Mouse (Mus musculus): ENCODE results near the gene Rsrc1. TPM values are rescaled to one million over a fixed set of nuclear protein-coding genes. Genes with fewer than 3 reads are reported as not detected.

Rsrc1 gene
- polyA plus RNA-seq (2012; fragmentation: generic; extraction: Trizol), result 12.9 TPM

DNA sequence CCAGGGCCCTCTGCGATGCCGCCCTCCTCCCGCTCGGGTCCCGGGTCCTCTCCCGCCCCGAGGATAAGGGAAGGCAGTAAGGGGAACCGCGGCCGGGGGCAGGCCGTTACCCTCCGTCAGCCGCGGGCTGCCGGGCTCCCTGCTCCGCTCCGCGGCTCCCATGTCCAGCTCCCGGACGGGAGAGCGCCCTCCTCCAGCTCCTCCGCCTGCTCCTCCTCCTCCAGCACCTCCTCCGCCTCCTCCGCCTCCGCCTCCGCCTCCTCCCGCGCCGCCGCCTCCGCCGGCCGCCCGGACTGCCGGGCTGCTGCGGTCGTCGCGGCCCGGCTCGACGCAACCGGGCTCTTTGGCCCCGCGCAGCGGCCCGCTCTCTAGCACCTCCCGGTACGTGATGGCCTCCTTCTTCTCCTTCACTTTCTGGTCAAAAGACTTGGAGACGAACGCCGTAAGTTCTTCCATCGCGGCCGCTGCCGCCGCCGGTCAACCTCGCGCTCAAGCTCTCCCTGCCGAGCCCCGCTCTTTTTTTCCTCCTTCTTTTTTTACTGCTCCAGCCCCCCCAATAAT is at the start of gene Rsrc1:
Gene Rsrc1 (plus strand): TSS at position 290 of the 561 bp plus-strand sequence.
- Histone ChIP-seq H3K27me3 (ENCODE audit: control insufficient read depth, insufficient read depth, insufficient read length) (no peaks in the 10 kb centered on the region), H3K4me2 (ENCODE audit: low read depth) (peak within 1 kb of the TSS; percentile 92)

GRCm38 (mm10) chr3:66939675-66940074 is 41.5 kb upstream of the Rsrc1 start:
- TF ChIP-seq TCF3 (IDR thresholded peaks at IDR 0.05; ENCODE audit: insufficient read length, low read depth) (no peak), MYOD1 (IDR thresholded peaks at IDR 0.05; ENCODE audit: control insufficient read depth in 1 of 3, insufficient read length in 2 of 3, low read depth in 2 of 3) (no peak), USF1 (IDR thresholded peaks at IDR 0.05; ENCODE audit: low read depth) (no peak), POLR2A (IDR thresholded peaks at IDR 0.05; ENCODE audit: insufficient read length, low read depth) (no peak), POLR2AphosphoS2 (IDR thresholded peaks at IDR 0.05; ENCODE audit: insufficient read length, low read depth) (no peak), E2F4 (IDR thresholded peaks at IDR 0.05; ENCODE audit: insufficient read depth) (no peak), MAX (IDR thresholded peaks at IDR 0.05; ENCODE audit: low read depth) (no peak), SRF (IDR thresholded peaks at IDR 0.05; ENCODE audit: control insufficient read depth, insufficient read length, low read depth) (no peak), CEBPB (IDR thresholded peaks at IDR 0.05; ENCODE audit: insufficient read depth, poor library complexity, severe bottlenecking) (no peak), TCF12 (IDR thresholded peaks at IDR 0.05; ENCODE audit: insufficient read depth, poor library complexity, severe bottlenecking) (no peak), REST (IDR thresholded peaks at IDR 0.05; ENCODE audit: insufficient read depth, insufficient read length) (no peak), MYOG (IDR thresholded peaks at IDR 0.05; ENCODE audit: control insufficient read depth in 1 of 3, insufficient read depth in 1 of 3, insufficient read length in 2 of 3, low read depth in 2 of 3) (no peak)
- Histone ChIP-seq H3K36me3 (ENCODE audit: control insufficient read depth, insufficient read depth) (no peaks in the 10 kb centered on the region), H3K4me3 (no peak overlapping the region), H3K79me2 (ENCODE audit: control insufficient read depth, insufficient read depth) (no peaks in the 10 kb centered on the region), H3K27me3 (ENCODE audit: control insufficient read depth, insufficient read depth, insufficient read length) (no peaks in the 10 kb centered on the region), H3K4me2 (ENCODE audit: low read depth) (no peak overlapping the region), H3ac (ENCODE audit: control insufficient read depth, insufficient read length) (no peak overlapping the region)

More for the DNA sequence above, at the start of gene Rsrc1:
- Histone ChIP-seq H3K79me2 (ENCODE audit: control insufficient read depth, insufficient read depth) (peaks cover 63% of the 10 kb centered on the region), H3K4me3 (peak within 1 kb of the TSS; percentile 93), H3ac (ENCODE audit: control insufficient read depth, insufficient read length) (peak within 1 kb of the TSS; percentile 82), H3K36me3 (ENCODE audit: control insufficient read depth, insufficient read depth) (no peaks in the 10 kb centered on the region)
- no peak for TF ChIP-seq TCF3 (IDR thresholded peaks at IDR 0.05; ENCODE audit: insufficient read length, low read depth)
- TF ChIP-seq MYOG (IDR thresholded peaks at IDR 0.05; ENCODE audit: control insufficient read depth in 1 of 3, insufficient read depth in 1 of 3, insufficient read length in 2 of 3, low read depth in 2 of 3), result no peak
- no peak for TF ChIP-seq MAX (IDR thresholded peaks at IDR 0.05; ENCODE audit: low read depth)
- TF ChIP-seq CEBPB (IDR thresholded peaks at IDR 0.05; ENCODE audit: insufficient read depth, poor library complexity, severe bottlenecking), result no peak
- peak; percentile 70 for TF ChIP-seq POLR2A (IDR thresholded peaks at IDR 0.05; ENCODE audit: insufficient read length, low read depth)
- no peak for TF ChIP-seq TCF12 (IDR thresholded peaks at IDR 0.05; ENCODE audit: insufficient read depth, poor library complexity, severe bottlenecking)
- TF ChIP-seq POLR2AphosphoS2 (IDR thresholded peaks at IDR 0.05; ENCODE audit: insufficient read length, low read depth), result peak; percentile 76
- TF ChIP-seq USF1 (IDR thresholded peaks at IDR 0.05; ENCODE audit: low read depth), result no peak
- no peak for TF ChIP-seq REST (IDR thresholded peaks at IDR 0.05; ENCODE audit: insufficient read depth, insufficient read length)
- TF ChIP-seq E2F4 (IDR thresholded peaks at IDR 0.05; ENCODE audit: insufficient read depth), result no peak
- no peak for TF ChIP-seq SRF (IDR thresholded peaks at IDR 0.05; ENCODE audit: control insufficient read depth, insufficient read length, low read depth)
- TF ChIP-seq MYOD1 (IDR thresholded peaks at IDR 0.05; ENCODE audit: control insufficient read depth in 1 of 3, insufficient read length in 2 of 3, low read depth in 2 of 3), result no peak

GRCm38 (mm10) chr3:66955126-66955525 is 26.1 kb upstream of the Rsrc1 start:
- H3K36me3 ChIP-seq (ENCODE audit: control insufficient read depth, insufficient read depth), result no peaks in the 10 kb centered on the region
- H3K27me3 ChIP-seq (ENCODE audit: control insufficient read depth, insufficient read depth, insufficient read length), result no peaks in the 10 kb centered on the region
- no peak overlapping the region for H3K4me2 ChIP-seq (ENCODE audit: low read depth)
- H3ac ChIP-seq (ENCODE audit: control insufficient read depth, insufficient read length), result no peak overlapping the region
- no peak overlapping the region for H3K4me3 ChIP-seq
- H3K79me2 ChIP-seq (ENCODE audit: control insufficient read depth, insufficient read depth), result no peaks in the 10 kb centered on the region
- no peak for TF ChIP-seq MYOG (IDR thresholded peaks at IDR 0.05; ENCODE audit: control insufficient read depth in 1 of 3, insufficient read depth in 1 of 3, insufficient read length in 2 of 3, low read depth in 2 of 3)
- no peak for TF ChIP-seq REST (IDR thresholded peaks at IDR 0.05; ENCODE audit: insufficient read depth, insufficient read length)
- no peak for TF ChIP-seq POLR2AphosphoS2 (IDR thresholded peaks at IDR 0.05; ENCODE audit: insufficient read length, low read depth)
- no peak for TF ChIP-seq CEBPB (IDR thresholded peaks at IDR 0.05; ENCODE audit: insufficient read depth, poor library complexity, severe bottlenecking)
- TF ChIP-seq SRF (IDR thresholded peaks at IDR 0.05; ENCODE audit: control insufficient read depth, insufficient read length, low read depth), result no peak

- H3K27me3 ChIP-seq (ENCODE audit: control insufficient read depth, insufficient read depth, insufficient read length), result no peaks in the 10 kb centered on the region
- H3ac ChIP-seq (ENCODE audit: control insufficient read depth, insufficient read length), result no peak overlapping the region
- no peak for TF ChIP-seq REST (IDR thresholded peaks at IDR 0.05; ENCODE audit: insufficient read depth, insufficient read length)
- TF ChIP-seq POLR2A (IDR thresholded peaks at IDR 0.05; ENCODE audit: insufficient read length, low read depth), result no peak
- no peak for TF ChIP-seq TCF12 (IDR thresholded peaks at IDR 0.05; ENCODE audit: insufficient read depth, poor library complexity, severe bottlenecking)
- TF ChIP-seq USF1 (IDR thresholded peaks at IDR 0.05; ENCODE audit: low read depth), result no peak
- TF ChIP-seq MAX (IDR thresholded peaks at IDR 0.05; ENCODE audit: low read depth), result no peak
- no peak for TF ChIP-seq POLR2AphosphoS2 (IDR thresholded peaks at IDR 0.05; ENCODE audit: insufficient read length, low read depth)
- TF ChIP-seq MYOG (IDR thresholded peaks at IDR 0.05; ENCODE audit: control insufficient read depth in 1 of 3, insufficient read depth in 1 of 3, insufficient read length in 2 of 3, low read depth in 2 of 3), result no peak
- TF ChIP-seq CEBPB (IDR thresholded peaks at IDR 0.05; ENCODE audit: insufficient read depth, poor library complexity, severe bottlenecking), result no peak
- TF ChIP-seq SRF (IDR thresholded peaks at IDR 0.05; ENCODE audit: control insufficient read depth, insufficient read length, low read depth), result no peak
- no peak for TF ChIP-seq MYOD1 (IDR thresholded peaks at IDR 0.05; ENCODE audit: control insufficient read depth in 1 of 3, insufficient read length in 2 of 3, low read depth in 2 of 3)
- TF ChIP-seq E2F4 (IDR thresholded peaks at IDR 0.05; ENCODE audit: insufficient read depth), result no peak
- TF ChIP-seq TCF3 (IDR thresholded peaks at IDR 0.05; ENCODE audit: insufficient read length, low read depth), result no peak
Observed at GRCm38 (mm10) chr3:66959972-66960371, 21.2 kb upstream of the Rsrc1 start.

More at GRCm38 (mm10) chr3:66959972-66960371, 21.2 kb upstream of the Rsrc1 start:
- Histone ChIP-seq H3K4me3 (no peak overlapping the region), H3K36me3 (ENCODE audit: control insufficient read depth, insufficient read depth) (no peaks in the 10 kb centered on the region), H3K79me2 (ENCODE audit: control insufficient read depth, insufficient read depth) (no peaks in the 10 kb centered on the region), H3K4me2 (ENCODE audit: low read depth) (no peak overlapping the region)

Data from myocyte (in vitro differentiated cells).